Mouse (Mus musculus) hindbrain, postnatal 0 days (tissue): ENCODE measurements around the gene Rubcn. TPM values are rescaled to one million over a fixed set of nuclear protein-coding genes. Genes with fewer than 3 reads are reported as not detected.
A peak's percentile ranks its signal among the peaks of the same experiment; 100 is the strongest.
"Not testable (repeated sequence)": the region's sequence is repeated elsewhere in the genome, so short reads cannot be mapped to it uniquely, and the experiment has no call there.

ENCODE experiments used
- ATAC-seq: fragments of 200-750 bp; cut with Nextera tagmentation; 2 replicates; pipeline ENCODE4 v1.8.0; 2017; ENCODE audit warnings: mild to moderate bottlenecking, moderate TSS enrichment, moderate library complexity
- DNase-seq: peaks from one replicate; pipeline ENCODE4 v3.0.0-alpha.2; 2015; ENCODE audit warnings: low spot score
- H3K27ac ChIP-seq: fragments of 300-500 bp; sonication (generic); 2 replicates; pipeline ENCODE4 v1.5.1; 2014; ENCODE audit warnings: mild to moderate bottlenecking
- H3K27me3 ChIP-seq: fragments of 300-500 bp; sonication (generic); 2 replicates; pipeline ENCODE4 v1.6.1; 2014; ENCODE audit warnings: low read length, mixed read lengths; ENCODE audit not compliant: insufficient read depth
- H3K36me3 ChIP-seq: fragments of 300-500 bp; sonication (generic); 2 replicates; pipeline ENCODE4 v1.6.1; 2014; ENCODE audit warnings: low read length, mixed read lengths; ENCODE audit not compliant: insufficient read depth
- H3K4me1 ChIP-seq: fragments of 300-500 bp; sonication (generic); 2 replicates; pipeline ENCODE4 v1.6.1; 2014; ENCODE audit warnings: antibody characterized with exemption, low read length, mixed read lengths; ENCODE audit not compliant: insufficient read depth
- H3K4me2 ChIP-seq: fragments of 300-500 bp; sonication (generic); 2 replicates; pipeline ENCODE4 v1.6.1; 2014; ENCODE audit warnings: low read depth, mild to moderate bottlenecking, low read length, moderate library complexity, mixed read lengths
- H3K4me3 ChIP-seq: fragments of 300-500 bp; sonication (generic); 2 replicates; pipeline ENCODE4 v1.5.1; 2014; ENCODE audit warnings: low read length
- H3K9ac ChIP-seq: fragments of 300-500 bp; sonication (generic); replicated peaks from 2 replicates; pipeline ENCODE4 v1.6.1; 2014; ENCODE audit warnings: mild to moderate bottlenecking, low read length, moderate library complexity, mixed read lengths
- H3K9me3 ChIP-seq: fragments of 300-500 bp; sonication (generic); 2 replicates; pipeline ENCODE4 v1.6.1; 2016; ENCODE audit warnings: low read length, mixed read lengths
- CTCF ChIP-seq: IDR thresholded peaks from 2 replicates; pipeline ENCODE4 v1.5.1; 2016; ENCODE audit warnings: antibody characterized with exemption, control low read depth, low read depth
- WGBS: fragments of 180-500 bp; shearing (Covaris S2); extraction: QIAGEN DNeasy Blood & Tissue Kit; methylation state at CpG from one replicate; pipeline ENCODE4 v1.1.7; 2014; 5-methylcytosine and 5-hydroxymethylcytosine counted together
- polyA plus RNA-seq: library from polyadenylated mRNA; unstranded; fragments of >200 nt; fragmentation: Nextera tagmentation; extraction: Ambion mirVana; gene quantifications from 2 replicates; pipeline ENCODE4 v1.2.1, GENCODE M21; 2015
- total RNA-seq: library from RNA; depleted of rRNA; stranded (reverse); fragments of >200 nt; gene quantifications from 2 replicates; pipeline ENCODE4 v1.2.3, GENCODE M21; 2014; rRNA removed

Gene Rubcn
- total RNA-seq, result 74.2 and 89.7 TPM in 2 replicates
- polyA plus RNA-seq, result 21.6 and 21.7 TPM in 2 replicates

DNA sequence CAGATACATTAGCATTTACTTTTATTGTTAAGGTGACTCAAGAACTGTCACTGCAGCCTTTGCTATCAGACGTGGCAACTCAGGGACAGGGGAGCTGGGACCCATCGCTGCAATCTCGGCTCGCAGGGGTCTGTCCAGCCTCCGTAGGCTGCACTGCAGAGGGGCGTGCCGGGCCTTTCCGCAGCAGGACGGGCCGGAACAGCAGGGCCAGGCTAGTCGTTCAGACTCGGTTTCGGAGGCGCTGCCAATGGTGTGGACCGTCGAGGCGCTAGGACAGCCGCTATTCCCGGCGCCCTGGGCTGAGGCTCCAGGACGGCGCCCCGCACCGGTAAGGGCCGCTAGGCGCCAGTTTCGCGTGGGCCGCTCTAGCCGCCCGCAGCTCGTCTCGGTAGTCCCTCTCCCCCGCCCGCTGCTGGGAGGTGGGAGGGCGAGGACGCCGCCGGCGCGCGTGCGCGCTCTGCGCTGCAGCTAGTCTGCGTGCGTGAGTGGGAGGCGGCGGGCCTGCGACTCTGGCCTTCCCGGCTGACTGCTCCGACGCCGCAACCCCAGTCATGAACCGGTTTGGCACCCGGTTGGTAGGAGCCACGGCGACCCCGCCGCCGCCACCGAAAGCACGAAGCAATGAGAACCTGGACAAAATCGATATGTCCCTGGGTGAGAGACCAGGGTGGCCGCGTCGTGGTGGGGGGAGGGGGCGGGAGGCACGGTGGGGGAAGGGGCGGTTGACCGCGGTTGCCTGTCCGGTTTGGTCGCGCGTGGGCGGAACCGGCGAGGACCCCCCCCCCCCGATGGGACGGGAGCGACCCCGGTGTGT, at the start of gene Rubcn, which contains the start of gene Fyttd1:
Gene Rubcn (minus strand): TSS at position 424 of the 814 bp plus-strand sequence.
Gene Fyttd1 (plus strand): TSS at position 158 of the 814 bp plus-strand sequence.
- ATAC-seq (peak; percentile 98), DNase-seq (peak; percentile 97)
- H3K4me2 ChIP-seq, result peak within 1 kb of the TSS; percentile 60
- no peaks in the 10 kb centered on the region for H3K27me3 ChIP-seq
- no peaks in the 10 kb centered on the region for H3K36me3 ChIP-seq
- H3K27ac ChIP-seq, result peak within 1 kb of the TSS; percentile 86
- H3K4me3 ChIP-seq, result peak within 1 kb of the TSS; percentile 80
- TF ChIP-seq CTCF, result peak; percentile 58
- H3K4me1 ChIP-seq, result peaks cover 11% of the 10 kb centered on the region
- WGBS, result under 1% methylated on average over 70 of the region's 83 CpGs
- no peaks in the 10 kb centered on the region for H3K9me3 ChIP-seq
- peak within 1 kb of the TSS; percentile 84 for H3K9ac ChIP-seq

DNA sequence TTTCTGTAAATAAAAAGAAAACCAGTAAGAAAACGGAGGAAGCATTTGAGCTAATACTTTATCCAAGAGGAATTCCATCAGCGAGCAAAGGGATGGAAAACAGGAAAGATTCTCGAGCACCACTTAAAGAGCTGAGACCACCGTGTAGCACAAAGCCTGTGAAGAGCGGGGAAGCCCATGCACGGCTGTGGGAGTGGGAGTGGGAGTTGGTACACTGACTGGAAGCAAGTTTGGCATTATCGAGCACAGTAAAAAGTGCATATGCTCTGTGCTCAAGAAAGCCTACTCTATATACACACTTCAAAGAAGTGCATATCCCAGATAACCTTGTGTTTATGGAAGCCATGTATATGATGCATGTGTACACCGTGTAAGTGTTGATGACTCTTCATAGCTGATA, 49.5 kb upstream of the Rubcn start:
- Histone ChIP-seq H3K4me2 (no peak overlapping the region), H3K4me3 (no peak overlapping the region), H3K27me3 (no peaks in the 10 kb centered on the region), H3K27ac (no peak overlapping the region), H3K36me3 (no peaks in the 10 kb centered on the region), H3K4me1 (no peaks in the 10 kb centered on the region), H3K9me3 (no peaks in the 10 kb centered on the region), H3K9ac (no peak overlapping the region)
- ATAC-seq, result no peak
- no peak for TF ChIP-seq CTCF
- 95% methylated on average over 8 of the region's 8 CpGs for WGBS
- DNase-seq, result no peak

DNA sequence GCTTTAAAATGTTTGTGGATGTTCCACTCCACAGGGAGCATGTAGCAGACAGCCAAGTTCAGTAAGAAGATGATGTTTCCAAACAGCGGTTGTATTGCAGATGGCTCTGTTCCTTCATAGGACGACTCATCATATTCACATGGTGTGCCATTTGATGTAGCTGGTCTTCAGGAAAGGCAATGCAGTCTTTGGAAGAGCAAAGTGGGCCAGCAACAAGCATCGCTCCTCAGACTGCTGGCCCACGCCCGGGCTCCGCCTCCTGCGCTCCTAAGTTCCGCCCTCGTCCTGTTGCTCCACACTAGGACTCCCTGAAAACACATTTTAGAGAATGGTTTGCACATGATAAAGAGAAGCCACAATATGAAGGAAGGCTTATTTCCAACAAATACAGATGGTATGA, 49.1 kb upstream of the Rubcn start:
- H3K9ac ChIP-seq, DNase-seq, H3K4me2 ChIP-seq, H3K36me3 ChIP-seq, H3K9me3 ChIP-seq, H3K27ac ChIP-seq, H3K27me3 ChIP-seq, H3K4me1 ChIP-seq, ATAC-seq, H3K4me3 ChIP-seq: not testable (repeated sequence)
- 86% methylated on average over 9 of the region's 9 CpGs for WGBS

DNA sequence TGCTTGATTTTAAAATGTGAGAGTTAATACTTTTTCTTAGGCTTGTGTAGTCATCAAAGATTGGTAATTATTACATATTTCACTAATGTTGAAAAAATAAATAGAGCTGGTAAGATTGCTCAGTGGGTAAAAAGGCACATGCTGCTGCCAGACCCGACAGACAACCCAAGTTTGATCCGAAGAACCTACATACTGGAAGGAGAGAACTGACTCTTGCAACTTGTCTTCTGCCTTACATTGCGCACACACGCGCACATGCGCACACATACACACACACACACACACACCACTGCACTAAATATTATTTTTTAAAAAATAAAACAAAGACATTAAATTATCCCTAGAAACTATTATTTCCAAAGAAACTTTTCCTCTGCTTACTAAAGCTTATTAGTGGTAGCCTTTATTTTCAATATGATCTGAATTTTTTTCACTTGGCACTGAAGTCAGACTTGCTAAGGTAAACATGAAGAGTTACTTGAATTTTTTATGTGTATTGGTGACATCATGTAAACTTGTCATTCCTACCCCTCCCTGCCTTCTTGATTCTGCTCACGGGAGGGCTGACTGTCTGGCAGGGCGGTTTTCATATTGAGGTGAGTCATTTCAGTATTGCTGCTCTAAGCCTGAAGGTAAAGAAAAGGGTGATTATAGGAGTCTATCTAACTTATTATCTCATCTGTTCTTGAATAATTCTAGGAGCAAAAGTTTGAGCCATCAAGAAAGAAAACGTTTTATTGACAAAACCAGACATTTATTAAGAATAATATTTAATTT, 37.9 kb upstream of the Rubcn start:
- no peak for TF ChIP-seq CTCF
- no peak for ATAC-seq
- WGBS, result 69% methylated on average over 9 of the region's 9 CpGs

DNA sequence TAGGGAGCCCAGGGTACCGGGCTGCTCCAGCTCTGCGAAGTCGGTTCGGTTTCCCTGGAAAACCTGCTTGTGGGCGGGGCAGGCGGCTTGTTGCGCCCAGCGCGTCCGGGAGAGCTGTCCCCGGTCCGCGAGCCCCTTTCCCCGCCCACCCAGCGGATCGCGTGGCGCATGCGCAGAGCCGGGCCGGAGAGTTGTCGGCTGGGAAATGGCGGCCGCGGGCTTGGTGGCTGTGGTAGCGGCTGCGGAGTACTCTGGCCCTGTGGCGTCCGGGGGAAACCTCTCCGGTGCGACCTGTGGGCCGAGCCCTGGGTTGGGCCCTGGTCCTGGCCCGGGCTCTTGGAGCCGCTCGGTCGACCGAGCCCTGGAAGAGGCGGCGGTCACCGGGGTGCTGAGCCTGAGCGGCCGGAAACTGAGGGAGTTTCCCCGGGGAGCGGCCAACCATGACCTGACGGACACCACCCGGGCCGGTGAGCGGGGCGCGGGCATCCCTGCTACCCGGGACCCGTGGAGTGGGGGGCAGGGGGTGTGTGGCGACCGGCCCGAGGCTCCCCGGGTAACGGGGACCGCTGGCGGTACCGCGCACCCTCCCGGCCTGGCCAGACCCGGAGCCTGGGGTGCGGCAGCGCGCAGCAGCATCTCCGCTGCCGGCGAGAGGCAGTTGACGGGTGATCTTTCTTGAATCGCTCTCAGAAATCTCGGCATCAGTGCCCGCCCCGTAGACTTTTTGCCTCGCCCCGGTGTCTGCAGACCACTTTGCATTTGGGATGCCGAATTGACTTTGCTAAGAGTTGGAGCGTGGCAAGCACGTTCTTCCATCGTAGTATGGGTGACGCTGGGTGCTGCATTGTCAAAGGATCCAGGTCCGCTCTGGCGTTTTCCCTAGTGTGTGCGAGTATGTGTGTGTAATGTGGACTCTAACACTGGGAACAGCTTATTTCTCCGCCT, 36.6 kb upstream of the Rubcn start, which contains the start of gene Lrch3:
Gene Lrch3 (plus strand): TSS at position 164 of the 945 bp plus-strand sequence.
- H3K4me3 ChIP-seq, result peak within 1 kb of the TSS; percentile 99
- peak within 1 kb of the TSS; percentile 75 for H3K4me2 ChIP-seq
- H3K27me3 ChIP-seq, result no peaks in the 10 kb centered on the region
- H3K9me3 ChIP-seq, result no peaks in the 10 kb centered on the region
- H3K36me3 ChIP-seq, result no peaks in the 10 kb centered on the region
- WGBS, result under 1% methylated on average over 78 of the region's 85 CpGs
- H3K27ac ChIP-seq, result peak within 1 kb of the TSS; percentile 92
- H3K4me1 ChIP-seq, result no peaks in the 10 kb centered on the region; the same call in 1 of the 2 replicates
- H3K9ac ChIP-seq, result peak within 1 kb of the TSS; percentile 94
- ATAC-seq (peak; percentile 96), DNase-seq (peak; percentile 96)
- no peak for TF ChIP-seq CTCF

More for the DNA sequence above, 37.9 kb upstream of the Rubcn start:
- Histone ChIP-seq H3K4me3 (peak overlapping the region; percentile 99), H3K36me3 (no peaks in the 10 kb centered on the region), H3K9ac (no peak overlapping the region; the same call in 1 of the 2 replicates), H3K9me3 (no peaks in the 10 kb centered on the region), H3K27me3 (no peaks in the 10 kb centered on the region), H3K27ac (no peak overlapping the region), H3K4me2 (peak overlapping the region; percentile 75), H3K4me1 (no peaks in the 10 kb centered on the region; the same call in 1 of the 2 replicates)
- DNase-seq, result no peak

DNA sequence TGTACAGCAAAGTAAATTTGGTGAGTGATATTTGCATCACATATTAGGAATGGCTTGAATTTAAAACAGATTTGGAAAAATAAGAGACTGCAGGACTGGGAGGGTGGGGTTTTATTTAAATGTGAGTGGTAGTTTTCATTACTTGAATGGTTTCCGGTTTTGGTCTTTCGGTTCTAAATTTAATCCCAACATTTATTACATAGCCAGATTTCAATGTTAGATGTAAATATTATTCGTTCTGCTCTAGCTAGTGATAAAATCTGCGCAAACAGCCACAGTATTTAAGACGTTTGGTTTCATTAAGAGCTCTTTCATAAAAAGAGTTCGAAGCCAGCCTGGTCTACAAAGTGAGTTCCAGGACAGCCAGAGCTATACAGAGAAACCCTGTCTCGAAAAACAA, 35.6 kb upstream of the Rubcn start:
- no peaks in the 10 kb centered on the region for H3K36me3 ChIP-seq
- WGBS, result 72% methylated on average over 7 of the region's 7 CpGs
- H3K4me3 ChIP-seq, result no peak overlapping the region
- no peaks in the 10 kb centered on the region for H3K9me3 ChIP-seq
- H3K27ac ChIP-seq, result no peak overlapping the region
- no peak overlapping the region for H3K9ac ChIP-seq
- ATAC-seq, result no peak
- no peak for DNase-seq
- no peaks in the 10 kb centered on the region; the same call in 1 of the 2 replicates for H3K4me1 ChIP-seq
- no peaks in the 10 kb centered on the region for H3K27me3 ChIP-seq
- peak overlapping the region; percentile 75 for H3K4me2 ChIP-seq
- TF ChIP-seq CTCF, result no peak
